9 mouse cellular contexts compared by ENCODE assay signal in the genomic region with DNA sequence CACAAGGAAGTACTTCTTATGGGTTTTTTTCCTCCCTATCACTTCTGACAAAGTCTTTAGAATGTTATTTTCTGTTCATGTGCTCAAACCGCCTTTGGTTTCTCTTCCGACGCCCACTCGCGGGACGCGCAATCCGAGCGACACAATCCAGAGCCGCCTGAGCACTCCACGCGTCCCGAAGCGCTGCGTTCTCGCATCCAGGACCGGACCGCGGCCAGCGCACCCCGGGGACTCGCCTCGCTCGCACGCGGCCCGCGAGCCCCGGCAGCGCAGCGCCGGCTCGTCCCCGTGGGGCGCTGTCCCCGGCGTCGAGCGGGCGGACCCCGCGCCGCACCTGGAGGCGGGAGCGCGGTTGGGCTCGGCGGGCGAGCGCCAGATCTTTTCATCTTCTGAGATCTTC. TPM values are rescaled to one million over a fixed set of nuclear protein-coding genes. Genes with fewer than 3 reads are reported as not detected.
DNase-seq lines count a peak whose midpoint lies in the region; ATAC-seq and TF ChIP-seq lines count a peak whose summit lies in the region.
"Not testable (repeated sequence)": the region's sequence is repeated elsewhere in the genome, so short reads cannot be mapped to it uniquely, and the experiment has no call there.
"Had no signal": no experiment of that assay in that cellular context is flagged by ENCODE, and none has a peak within 500 bp of the region (broad histone marks: within the 10 kb centered on the region; RNA-seq: fewer than 3 reads in every experiment).

No protein-coding gene starts in this region.

- not testable (repeated sequence) for ATAC-seq in forebrain, embryonic 15.5 days (replicated peaks); hindbrain, embryonic 11.5 days (ENCODE audit: low FRiP score); lung, embryonic 15.5 days (ENCODE audit: borderline replicate concordance, extremely low read depth, low FRiP score, low TSS enrichment); neural tube, embryonic 11.5 days (ENCODE audit: insufficient read depth, low FRiP score, low TSS enrichment); stomach, embryonic 14.5 days (ENCODE audit: insufficient number of reproducible peaks, insufficient read depth, low FRiP score, low read depth)
- 0 out of 2 replicates have a peak, but pooled peaks have one; percentile 33 for ATAC-seq in kidney, postnatal 0 days (replicated peaks; ENCODE audit: low FRiP score, low read depth)

- peak overlapping the region; percentile 36; the same call in 1 of the 2 replicates for H3K4me3 ChIP-seq in brown adipose tissue, adult 24 weeks (ENCODE audit: insufficient read depth, low read depth, low read length)
- peak overlapping the region; percentile 31 for H3K4me3 ChIP-seq in forebrain, embryonic 15.5 days
- H3K4me3 ChIP-seq in hindbrain, embryonic 11.5 days (ENCODE audit: low read depth, low read length): peak overlapping the region; percentile 12; the same call in 1 of the 2 replicates
- peak overlapping the region; percentile 29 for H3K4me3 ChIP-seq in kidney, postnatal 0 days (replicated peaks; ENCODE audit: low read depth, low read length)
- peak overlapping the region; percentile 31 for H3K4me3 ChIP-seq in lung, embryonic 15.5 days
- 0 out of 2 replicates have a peak overlapping the region, but pooled peaks have one; percentile 3 for H3K4me3 ChIP-seq in neural tube, embryonic 11.5 days (ENCODE audit: low read depth, low read length)
- peak overlapping the region; percentile 22 for H3K4me3 ChIP-seq in stomach, embryonic 14.5 days (ENCODE audit: low read depth, low read length)

- not testable (repeated sequence) for H3K9ac ChIP-seq in forebrain, embryonic 15.5 days (replicated peaks); hindbrain, embryonic 11.5 days (ENCODE audit: low read depth, low read length); kidney, postnatal 0 days (ENCODE audit: low read depth, low read length); lung, embryonic 15.5 days; neural tube, embryonic 11.5 days (ENCODE audit: low read length); stomach, embryonic 14.5 days (replicated peaks; ENCODE audit: low read depth, low read length)

- not testable (repeated sequence) for TF ChIP-seq CTCF in kidney, postnatal 0 days (IDR thresholded peaks at IDR 0.05; ENCODE audit: low read depth)

- not testable (repeated sequence) for H3K4me1 ChIP-seq in brown adipose tissue, adult 24 weeks (ENCODE audit: control insufficient read depth, insufficient read depth, insufficient read length, low read length); forebrain, embryonic 15.5 days; hindbrain, embryonic 11.5 days (replicated peaks; ENCODE audit: control insufficient read depth, insufficient read depth, low read length); kidney, postnatal 0 days (replicated peaks; ENCODE audit: insufficient read depth, low read length); lung, embryonic 15.5 days; neural tube, embryonic 11.5 days (ENCODE audit: control insufficient read depth, insufficient read depth, low read length); stomach, embryonic 14.5 days (ENCODE audit: control insufficient read depth, insufficient read depth, low read length)

- DNase-seq in CD4-positive helper T cell, adult 2 months (ENCODE audit: low read depth, low spot score): peak; percentile 53
- peak; percentile 12 for DNase-seq in hindbrain, embryonic 11.5 days (ENCODE audit: low spot score)
- DNase-seq in kidney, postnatal 0 days (ENCODE audit: low spot score): not testable (repeated sequence)
- DNase-seq in neural tube, embryonic 11.5 days (ENCODE audit: low spot score): peak; percentile 30

- not testable (repeated sequence) for H3K27ac ChIP-seq in brown adipose tissue, adult 24 weeks (replicated peaks; ENCODE audit: low read depth, low read length); forebrain, embryonic 15.5 days (replicated peaks); hindbrain, embryonic 11.5 days (ENCODE audit: low read depth, low read length); kidney, postnatal 0 days; lung, embryonic 15.5 days; neural tube, embryonic 11.5 days (ENCODE audit: low read depth, low read length); stomach, embryonic 14.5 days (ENCODE audit: low read length)

- H3K36me3 ChIP-seq in forebrain, embryonic 15.5 days; hindbrain, embryonic 11.5 days (ENCODE audit: control insufficient read depth, insufficient read depth, low read length); kidney, postnatal 0 days (ENCODE audit: insufficient read depth, low read length); lung, embryonic 15.5 days; neural tube, embryonic 11.5 days (ENCODE audit: control insufficient read depth, insufficient read depth, low read length); stomach, embryonic 14.5 days (ENCODE audit: control insufficient read depth, insufficient read depth, low read length): not testable (repeated sequence)

- peak overlapping the region; percentile 46 for H3K4me2 ChIP-seq in forebrain, embryonic 15.5 days (replicated peaks)
- H3K4me2 ChIP-seq in hindbrain, embryonic 11.5 days (replicated peaks; ENCODE audit: low read depth, low read length): peak overlapping the region; percentile 34; the same call in 1 of the 2 replicates
- H3K4me2 ChIP-seq in kidney, postnatal 0 days (ENCODE audit: low read length): peak overlapping the region; percentile 49
- peak overlapping the region; percentile 52 for H3K4me2 ChIP-seq in lung, embryonic 15.5 days
- peak overlapping the region; percentile 34 for H3K4me2 ChIP-seq in neural tube, embryonic 11.5 days (ENCODE audit: low read depth)
- peak overlapping the region; percentile 43 for H3K4me2 ChIP-seq in stomach, embryonic 14.5 days (replicated peaks; ENCODE audit: low read depth, low read length)

- WGBS in forebrain, embryonic 15.5 days: 4% methylated on average over 50 of the region's 50 CpGs
- WGBS in hindbrain, embryonic 11.5 days: 7% methylated on average over 38 of the region's 50 CpGs
- WGBS in kidney, postnatal 0 days: 5% methylated on average over 50 of the region's 50 CpGs
- WGBS in lung, embryonic 15.5 days: 2% methylated on average over 50 of the region's 50 CpGs
- WGBS in neural tube, embryonic 11.5 days: 4% methylated on average over 50 of the region's 50 CpGs
- 5% methylated on average over 50 of the region's 50 CpGs for WGBS in stomach, embryonic 14.5 days

- H3K9me3 ChIP-seq in forebrain, embryonic 15.5 days; hindbrain, embryonic 11.5 days (ENCODE audit: control insufficient read depth, low read length); kidney, postnatal 0 days (replicated peaks; ENCODE audit: low read length); lung, embryonic 15.5 days; neural tube, embryonic 11.5 days (ENCODE audit: control insufficient read depth, low read length); stomach, embryonic 14.5 days (ENCODE audit: control insufficient read depth, low read depth, low read length): not testable (repeated sequence)

- H3K27me3 ChIP-seq in forebrain, embryonic 15.5 days; hindbrain, embryonic 11.5 days (ENCODE audit: control insufficient read depth, insufficient read depth, low read length); kidney, postnatal 0 days (ENCODE audit: insufficient read depth, low read length); neural tube, embryonic 11.5 days (ENCODE audit: control insufficient read depth, insufficient read depth, low read length); stomach, embryonic 14.5 days (ENCODE audit: control insufficient read depth, insufficient read depth, low read length): not testable (repeated sequence)
- H3K27me3 ChIP-seq in lung, embryonic 15.5 days: peaks cover 23% of the 10 kb centered on the region

RNA-seq across cellular contexts. Expression of a gene that starts 11.2 kb away (rescaled TPM):
- polyA plus RNA-seq in brown adipose tissue, adult 24 weeks (2012; ENCODE audit: insufficient read depth, insufficient read length, missing spikeins): 1.4 and 2.8 TPM in 2 replicates
- polyA plus RNA-seq in forebrain, embryonic 15.5 days (2015; fragmentation: Nextera tagmentation; extraction: Ambion mirVana): not detected in 2 replicates
- polyA plus RNA-seq in hindbrain, embryonic 11.5 days (2014; fragmentation: Nextera tagmentation; extraction: Ambion mirVana): not detected in 2 replicates
- not detected in 2 replicates for polyA plus RNA-seq in kidney, postnatal 0 days (2015; fragmentation: Nextera tagmentation; extraction: Ambion mirVana)
- polyA plus RNA-seq in lung, embryonic 15.5 days (2015; fragmentation: Nextera tagmentation; extraction: Ambion mirVana): 0.19 TPM in 1 of 2 replicates, not detected in the other
- polyA plus RNA-seq in neural tube, embryonic 11.5 days (2014; fragmentation: Nextera tagmentation; extraction: Ambion mirVana): not detected in 2 replicates
- 9.1 and 9.8 TPM in 2 replicates for polyA plus RNA-seq in stomach, embryonic 14.5 days (2014; fragmentation: Nextera tagmentation; extraction: Ambion mirVana)
- polyA plus RNA-seq: cerebellum, adult 2 months had no signal

RNA-seq across cellular contexts. Expression of a gene that starts 38.5 kb away (rescaled TPM):
- not detected in 2 replicates for polyA plus RNA-seq in brown adipose tissue, adult 24 weeks (2012; ENCODE audit: insufficient read depth, insufficient read length, missing spikeins)
- polyA plus RNA-seq in forebrain, embryonic 15.5 days (2015; fragmentation: Nextera tagmentation; extraction: Ambion mirVana): not detected in 2 replicates
- not detected in 2 replicates for polyA plus RNA-seq in hindbrain, embryonic 11.5 days (2014; fragmentation: Nextera tagmentation; extraction: Ambion mirVana)
- polyA plus RNA-seq in kidney, postnatal 0 days (2015; fragmentation: Nextera tagmentation; extraction: Ambion mirVana): not detected in 2 replicates
- not detected in 2 replicates for polyA plus RNA-seq in lung, embryonic 15.5 days (2015; fragmentation: Nextera tagmentation; extraction: Ambion mirVana)
- polyA plus RNA-seq in neural tube, embryonic 11.5 days (2014; fragmentation: Nextera tagmentation; extraction: Ambion mirVana): not detected in 2 replicates
- polyA plus RNA-seq in stomach, embryonic 14.5 days (2014; fragmentation: Nextera tagmentation; extraction: Ambion mirVana): not detected in 2 replicates
- polyA plus RNA-seq: cerebellum, adult 2 months had no signal
